Mouse (Mus musculus) lung, adult 2 months (tissue): ENCODE measurements around the gene Sp1. TPM values are rescaled to one million over a fixed set of nuclear protein-coding genes. Genes with fewer than 3 reads are reported as not detected.
A peak's percentile ranks its signal among the peaks of the same experiment; 100 is the strongest.

Experiments
- DNase-seq: peaks from one replicate; pipeline ENCODE4 v3.0.0; 2022
- H3K4me1 ChIP-seq: fragments of 200-500 bp; 2 replicates; pipeline ENCODE4 v1.6.1; 2011; ENCODE audit warnings: low read length; ENCODE audit not compliant: control insufficient read depth, insufficient read depth
- H3K4me3 ChIP-seq: fragments of 200-500 bp; replicated peaks from 2 replicates; pipeline ENCODE3; 2011; ENCODE audit warnings: low read depth, mild to moderate bottlenecking, control low read depth, low read length; ENCODE audit errors: extremely low read depth
- CTCF ChIP-seq: fragments of 200-500 bp; IDR thresholded peaks from 2 replicates; pipeline ENCODE4 v1.5.1; 2011; ENCODE audit warnings: mild to moderate bottlenecking, low read length, control low read depth; ENCODE audit not compliant: insufficient read depth
- POLR2A ChIP-seq: fragments of 200-500 bp; IDR thresholded peaks from 2 replicates; pipeline ENCODE4 v1.6.1; 2011; ENCODE audit warnings: low read depth, mild to moderate bottlenecking, control low read depth, low read length, borderline replicate concordance; ENCODE audit errors: extremely low read depth
- WGBS: fragments of 180-500 bp; shearing (Covaris S2); methylation state at CpG from one replicate; pipeline ENCODE4 v1.1.7; 2018; 5-methylcytosine and 5-hydroxymethylcytosine counted together
- polyA plus RNA-seq: library from polyadenylated mRNA; depleted of rRNA; stranded (reverse); fragments of >200 nt; gene quantifications from 2 replicates; pipeline ENCODE4 v1.2.3, GENCODE M21; 2012

The Sp1 gene
- polyA plus RNA-seq, 1 experiment: 20.0 TPM

DNA sequence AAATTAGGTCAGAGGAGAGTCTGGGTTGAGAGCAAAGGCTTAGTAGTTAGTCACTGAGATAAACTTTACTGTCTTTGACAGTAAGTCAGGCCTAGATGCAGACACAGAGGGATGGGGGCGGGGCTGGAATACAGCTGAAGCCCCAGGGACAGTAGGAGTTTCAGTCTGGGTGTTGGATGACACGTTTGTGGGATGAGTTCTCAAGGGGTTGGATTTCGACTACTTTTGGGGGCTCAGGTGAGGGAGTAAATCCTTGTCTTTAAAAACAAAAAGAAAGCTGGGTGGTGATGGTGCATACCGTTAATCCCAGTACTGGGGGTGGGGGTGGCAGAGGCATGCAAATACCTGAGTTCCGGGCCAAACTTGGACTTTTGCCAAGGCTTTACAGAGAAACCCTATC, 7.3 kb upstream of the Sp1 start:
- peaks cover 7% of the 10 kb centered on the region for H3K4me1 ChIP-seq
- 38% methylated on average over 5 of the region's 5 CpGs for WGBS
- no peak overlapping the region for H3K4me3 ChIP-seq
- no peak for TF ChIP-seq CTCF
- TF ChIP-seq POLR2A: no peak
- DNase-seq: no peak

DNA sequence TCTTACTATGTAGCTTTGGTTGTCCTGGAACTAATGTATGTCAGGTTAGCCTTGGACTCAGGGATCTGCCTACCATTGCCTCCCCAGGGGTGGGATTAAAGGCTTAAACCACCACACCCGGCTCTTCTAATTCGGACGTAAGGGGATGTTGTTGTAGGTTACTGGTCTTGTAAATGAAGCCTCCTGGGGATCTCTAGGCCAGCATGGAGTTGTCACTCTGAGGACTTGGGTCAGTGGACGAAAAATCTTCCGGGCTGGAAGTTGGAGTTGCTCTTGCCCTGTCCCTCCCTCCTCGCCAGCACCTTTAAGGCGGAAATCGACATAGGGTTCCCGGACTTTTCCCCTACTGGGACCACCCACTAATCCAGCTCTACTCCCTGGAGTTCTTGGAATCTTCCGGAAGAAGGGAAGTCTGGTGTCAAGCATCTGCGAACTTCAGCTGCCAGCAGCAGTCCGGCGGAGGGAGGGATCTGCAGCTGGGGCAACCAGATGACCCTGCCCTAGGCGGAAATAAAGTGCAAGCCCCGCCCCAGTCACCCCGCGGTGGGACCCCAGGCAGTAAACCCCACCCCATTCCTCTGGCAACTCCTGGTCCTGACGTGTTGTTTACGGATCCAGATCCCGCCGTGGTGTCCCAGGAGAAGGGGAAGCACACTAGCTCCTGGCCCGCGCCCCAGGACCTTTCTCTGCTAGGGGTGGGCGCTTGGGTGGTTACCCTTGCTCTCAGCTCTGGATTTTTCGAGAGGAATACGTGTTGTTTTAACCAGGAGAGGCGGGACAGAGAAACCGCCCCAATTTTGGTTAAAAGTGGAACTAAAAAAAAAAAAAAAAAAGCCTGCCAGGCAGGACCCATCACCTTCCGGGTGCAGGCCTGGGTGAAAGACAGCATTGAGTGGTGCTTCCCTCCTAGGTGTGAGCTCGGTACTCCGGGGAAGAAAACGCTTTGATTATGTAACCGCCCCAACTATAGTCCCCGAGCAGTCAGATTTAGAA, 6.4 kb upstream of the Sp1 start:
- Histone ChIP-seq H3K4me3 (peak overlapping the region; percentile 69), H3K4me1 (peaks cover 5% of the 10 kb centered on the region)
- DNase-seq: peak; percentile 91
- WGBS: 1% methylated on average over 34 of the region's 34 CpGs
- no peak for TF ChIP-seq CTCF
- peak; percentile 95 for TF ChIP-seq POLR2A

DNA sequence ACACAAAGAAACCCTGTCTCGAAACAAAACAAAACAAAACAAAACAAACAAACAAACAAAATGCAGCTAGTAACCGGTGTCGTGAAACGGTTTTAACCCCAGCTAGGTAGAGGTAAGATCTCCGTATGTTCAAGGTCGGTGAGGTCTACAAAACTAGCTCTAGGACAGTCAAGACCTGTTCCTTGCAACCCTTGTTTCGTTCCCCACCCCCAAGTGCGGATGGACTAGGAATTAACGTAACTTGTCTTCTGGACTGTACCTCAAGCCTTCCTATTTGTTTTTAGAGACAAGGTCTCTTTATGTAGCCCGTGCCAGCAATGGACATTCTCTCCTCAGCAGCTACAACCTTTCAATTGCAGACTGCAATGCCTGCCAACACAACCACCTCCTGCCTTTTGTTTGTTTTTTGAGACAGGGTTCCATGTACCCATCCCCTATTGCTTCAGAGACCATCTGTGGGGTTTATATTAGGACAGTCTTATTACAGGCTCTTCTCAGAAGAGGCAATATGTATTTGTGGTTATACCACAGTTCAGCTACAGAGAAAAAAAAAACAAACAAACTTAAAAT, 5.4 kb upstream of the Sp1 start:
- Histone ChIP-seq H3K4me3 (no peak overlapping the region), H3K4me1 (peaks cover 5% of the 10 kb centered on the region)
- WGBS: 79% methylated on average over 10 of the region's 10 CpGs
- TF ChIP-seq CTCF (no peak), POLR2A (no peak)
- DNase-seq: no peak

DNA sequence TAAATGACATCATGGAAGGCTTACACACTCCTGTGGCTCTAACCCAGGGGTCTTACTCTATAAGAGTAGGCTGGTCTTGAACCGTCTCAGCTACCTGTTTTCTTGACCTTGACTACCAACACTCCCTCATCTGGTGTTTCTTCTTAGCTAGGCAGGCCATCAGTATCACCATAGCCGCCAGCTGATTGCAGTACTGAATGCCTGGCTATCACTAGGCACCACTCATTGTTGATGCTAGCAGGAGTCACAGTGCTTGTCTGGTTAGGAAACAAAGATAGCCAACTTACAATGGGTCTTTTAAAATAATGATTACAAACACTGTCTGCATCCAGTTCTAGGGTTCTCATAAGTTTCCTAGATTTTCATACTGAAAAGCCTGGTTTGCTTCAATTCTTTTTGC, 4.7 kb upstream of the Sp1 start:
- no peak overlapping the region for H3K4me3 ChIP-seq
- 76% methylated on average over 2 of the region's 2 CpGs for WGBS
- no peak for DNase-seq
- peaks cover 5% of the 10 kb centered on the region for H3K4me1 ChIP-seq
- no peak for TF ChIP-seq POLR2A
- TF ChIP-seq CTCF: no peak

DNA sequence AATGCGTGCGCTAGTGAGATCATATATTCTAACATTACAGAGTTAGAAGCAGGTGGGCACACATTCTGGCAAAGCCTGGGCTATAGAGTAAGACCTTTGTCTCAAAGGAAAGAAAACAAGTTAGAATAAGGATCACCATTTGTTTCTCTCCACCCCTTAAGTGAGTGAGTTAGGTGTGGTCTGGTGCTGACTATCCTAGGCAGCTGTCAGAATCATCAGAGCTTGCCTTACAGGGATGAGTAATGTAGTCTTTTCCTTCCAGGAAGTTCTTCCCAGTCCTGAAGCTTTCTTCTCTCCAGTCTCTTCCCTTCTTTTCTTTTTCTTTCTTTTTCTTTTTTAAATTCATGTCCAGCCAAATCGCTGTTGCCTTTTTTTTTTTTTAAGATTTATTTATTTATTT, 3.7 kb upstream of the Sp1 start:
- no peak overlapping the region for H3K4me3 ChIP-seq
- WGBS: 91% methylated on average over 3 of the region's 3 CpGs
- no peak for DNase-seq
- peaks cover 5% of the 10 kb centered on the region for H3K4me1 ChIP-seq
- no peak for TF ChIP-seq POLR2A
- TF ChIP-seq CTCF: no peak

DNA sequence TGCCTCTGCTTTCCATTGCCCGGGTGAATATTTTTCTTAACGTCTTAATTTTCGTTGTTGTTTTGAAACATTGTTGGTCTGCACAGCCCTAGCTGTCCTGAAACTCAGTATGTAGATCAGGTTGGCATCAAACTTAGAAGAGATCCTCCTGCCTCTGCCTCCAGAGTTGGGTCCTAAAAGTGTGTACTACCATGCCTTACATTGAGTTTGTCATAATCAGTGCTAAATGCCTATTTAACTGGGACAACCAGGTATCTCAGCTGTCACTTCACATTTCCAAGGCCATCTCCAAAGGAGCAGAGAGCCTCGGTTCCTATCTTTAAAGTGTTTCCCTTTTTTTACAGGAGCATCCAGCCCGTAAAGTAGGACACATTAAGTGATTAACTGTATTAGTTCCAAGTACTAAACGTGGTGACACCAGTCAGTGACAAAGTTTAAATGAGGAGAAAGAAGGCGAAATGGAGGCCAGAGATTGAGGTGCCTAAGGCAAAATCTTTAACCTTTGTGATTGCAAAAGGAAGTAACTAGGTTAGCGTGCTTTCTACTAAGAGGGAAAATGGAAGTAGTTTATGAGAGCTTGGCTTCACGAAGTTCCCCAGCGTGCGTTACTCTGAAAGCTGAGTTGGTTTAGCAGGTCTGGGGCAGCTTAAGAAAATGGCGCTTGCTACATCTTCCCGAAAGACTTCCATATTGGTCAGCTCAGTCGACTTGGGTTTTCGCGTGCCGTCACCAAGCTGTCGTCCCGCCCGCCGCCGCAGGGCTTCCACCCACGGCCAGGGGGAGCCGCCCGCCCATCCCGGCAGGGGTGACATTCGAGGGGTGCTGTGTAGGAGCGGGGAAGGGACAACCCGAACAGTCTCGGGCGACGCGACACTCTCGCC, 1.1 kb upstream of the Sp1 start:
- Histone ChIP-seq H3K4me1 (peaks cover 13% of the 10 kb centered on the region), H3K4me3 (peak overlapping the region; percentile 76)
- TF ChIP-seq CTCF (0 out of 2 replicates have a peak, but pooled peaks have one; percentile 1), POLR2A (no peak)
- 14% methylated on average over 34 of the region's 34 CpGs for WGBS
- DNase-seq: no peak

DNA sequence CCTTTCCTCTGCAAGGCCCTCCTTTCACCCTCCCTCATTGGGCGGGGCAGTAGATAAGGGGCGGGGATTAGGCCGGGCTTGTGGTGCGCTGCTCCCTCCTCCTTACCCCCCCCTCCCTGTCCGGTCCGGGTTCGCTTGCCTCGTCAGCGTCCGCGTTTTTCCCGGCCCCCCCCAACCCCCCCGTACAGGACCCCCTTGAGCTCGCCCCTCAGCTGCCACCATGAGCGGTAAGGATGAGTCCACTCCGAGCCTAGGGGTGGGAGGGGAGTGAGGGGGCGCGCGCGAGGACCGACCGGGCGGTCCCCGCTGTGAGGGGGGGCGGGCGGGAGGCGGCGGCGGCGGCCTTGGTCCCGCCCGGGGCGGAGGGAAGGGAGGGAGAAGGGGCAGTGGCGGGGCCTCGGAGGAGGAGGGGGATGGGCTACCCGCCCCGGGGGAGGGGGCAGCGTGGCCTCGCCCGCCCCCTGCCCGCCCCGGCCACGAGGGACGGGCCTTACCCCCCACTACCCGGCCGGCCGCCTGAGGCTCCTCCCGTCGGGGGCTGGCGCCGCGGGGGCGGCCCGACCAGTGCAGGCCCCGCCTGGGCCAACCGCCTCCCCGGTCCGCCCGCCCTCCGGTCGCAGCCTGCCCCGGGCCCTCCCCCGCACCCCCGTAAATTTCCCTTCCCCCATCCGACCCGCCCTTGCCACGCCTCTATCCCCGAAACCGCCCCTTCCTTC, 411 bp downstream of the Sp1 start:
- Histone ChIP-seq H3K4me3 (peak overlapping the region; percentile 81), H3K4me1 (peaks cover 13% of the 10 kb centered on the region)
- TF ChIP-seq POLR2A (peak; percentile 69; the same call in 1 of the 2 replicates), CTCF (no peak)
- DNase-seq: peak; percentile 79
- 2% methylated on average over 43 of the region's 69 CpGs for WGBS

DNA sequence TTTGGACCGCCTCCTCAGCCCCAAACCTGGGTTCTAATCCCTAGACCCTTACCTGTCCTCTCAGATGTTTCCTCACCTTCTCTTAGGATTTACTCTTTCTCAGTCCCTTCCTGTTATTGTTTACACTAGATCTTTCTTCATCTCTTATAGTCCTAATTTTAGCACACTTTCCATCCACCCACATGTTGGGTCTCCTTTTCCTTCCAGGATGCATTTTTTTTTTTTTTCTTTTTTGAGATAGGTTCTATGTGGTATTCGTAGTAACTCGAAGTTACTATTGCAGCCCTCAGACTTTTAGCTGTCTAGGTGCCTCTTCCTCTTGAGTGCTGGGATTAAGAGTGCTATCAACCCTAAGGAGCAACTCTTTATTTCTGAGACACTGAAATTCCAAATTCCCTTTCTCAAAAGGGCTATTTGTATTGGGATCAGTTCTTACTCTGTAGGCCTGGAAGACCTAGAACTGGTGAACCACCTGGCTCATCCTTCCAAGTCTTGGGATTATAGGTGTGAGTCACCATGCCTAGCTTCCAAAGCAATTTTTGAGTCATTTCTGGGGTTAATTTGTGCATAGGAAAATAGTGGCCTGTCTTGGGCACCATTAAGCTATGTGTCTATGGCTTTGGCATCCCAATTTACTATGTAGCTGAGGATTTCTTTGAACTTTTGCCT, 1.1 kb downstream of the Sp1 start:
- peak overlapping the region; percentile 81 for H3K4me3 ChIP-seq
- TF ChIP-seq CTCF (no peak), POLR2A (no peak)
- WGBS: 0% methylated on average over 3 of the region's 3 CpGs

More for the DNA sequence above, 1.1 kb downstream of the Sp1 start:
- peaks cover 18% of the 10 kb centered on the region for H3K4me1 ChIP-seq
- DNase-seq: no peak
